Mouse (Mus musculus) frontal cortex, postnatal 14 days (tissue): ENCODE results near the gene Ankrd45.
A peak's percentile ranks its signal among the peaks of the same experiment; 100 is the strongest.
"Not testable (repeated sequence)": the region's sequence is repeated elsewhere in the genome, so short reads cannot be mapped to it uniquely, and the experiment has no call there.

Experiments used
- DNase-seq, 2 experiments: peaks; one replicate each; pipeline ENCODE4 v3.0.0; 2022; ENCODE audit warnings: low spot score in 2 of 2

Gene Ankrd45

DNA sequence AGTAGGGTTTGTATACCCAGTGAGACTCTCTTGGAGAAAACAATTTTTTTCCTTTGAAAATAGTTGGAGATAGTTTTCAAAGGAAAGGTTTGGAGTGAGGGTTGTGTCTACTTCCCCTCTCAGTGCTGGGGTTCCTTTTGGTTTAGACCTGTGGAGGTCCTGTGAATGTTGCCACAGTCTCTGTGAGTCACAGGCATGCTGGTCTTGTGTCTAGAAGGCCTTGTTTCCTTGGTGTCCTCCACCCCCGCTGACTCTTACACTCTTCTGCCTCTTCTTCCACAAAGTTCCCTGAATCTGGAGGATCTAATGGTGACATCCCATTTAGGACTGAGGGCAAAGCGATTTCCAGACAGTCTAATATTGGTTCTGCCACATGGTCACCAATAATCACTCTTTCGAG lies 42.9 kb downstream of the Ankrd45 start:
- no peak for DNase-seq

DNA sequence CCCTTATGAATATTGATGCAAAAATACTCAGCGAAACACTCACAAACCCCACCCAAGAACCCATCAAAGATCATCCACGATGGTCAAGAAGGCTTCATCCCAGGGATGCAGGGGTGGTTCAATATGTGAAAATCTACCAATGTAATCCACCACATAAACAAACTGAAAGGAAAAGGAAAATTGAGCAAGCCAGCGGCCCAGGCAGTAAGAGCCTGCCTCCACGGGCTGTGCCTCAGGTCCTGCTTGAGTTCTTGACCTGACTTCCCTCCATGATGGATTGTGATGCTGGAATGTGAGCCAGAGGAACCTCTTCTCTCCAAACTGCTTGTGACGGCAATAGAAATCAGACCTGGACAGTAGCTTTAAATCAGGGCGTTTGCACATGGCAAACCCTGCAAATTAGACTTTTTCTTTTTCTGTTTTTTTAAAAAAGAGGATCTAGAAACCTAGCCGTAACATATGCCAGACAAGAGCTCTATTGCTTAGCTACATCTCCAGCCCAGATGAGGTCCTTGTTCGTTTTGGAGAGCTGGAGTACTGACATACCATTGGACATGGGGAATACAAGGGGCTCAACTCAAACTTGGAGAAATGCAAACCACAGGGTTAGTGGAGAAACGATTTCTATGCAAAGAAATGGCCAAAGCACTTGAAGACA lies 47.9 kb downstream of the Ankrd45 start:
- no peak for DNase-seq

DNA sequence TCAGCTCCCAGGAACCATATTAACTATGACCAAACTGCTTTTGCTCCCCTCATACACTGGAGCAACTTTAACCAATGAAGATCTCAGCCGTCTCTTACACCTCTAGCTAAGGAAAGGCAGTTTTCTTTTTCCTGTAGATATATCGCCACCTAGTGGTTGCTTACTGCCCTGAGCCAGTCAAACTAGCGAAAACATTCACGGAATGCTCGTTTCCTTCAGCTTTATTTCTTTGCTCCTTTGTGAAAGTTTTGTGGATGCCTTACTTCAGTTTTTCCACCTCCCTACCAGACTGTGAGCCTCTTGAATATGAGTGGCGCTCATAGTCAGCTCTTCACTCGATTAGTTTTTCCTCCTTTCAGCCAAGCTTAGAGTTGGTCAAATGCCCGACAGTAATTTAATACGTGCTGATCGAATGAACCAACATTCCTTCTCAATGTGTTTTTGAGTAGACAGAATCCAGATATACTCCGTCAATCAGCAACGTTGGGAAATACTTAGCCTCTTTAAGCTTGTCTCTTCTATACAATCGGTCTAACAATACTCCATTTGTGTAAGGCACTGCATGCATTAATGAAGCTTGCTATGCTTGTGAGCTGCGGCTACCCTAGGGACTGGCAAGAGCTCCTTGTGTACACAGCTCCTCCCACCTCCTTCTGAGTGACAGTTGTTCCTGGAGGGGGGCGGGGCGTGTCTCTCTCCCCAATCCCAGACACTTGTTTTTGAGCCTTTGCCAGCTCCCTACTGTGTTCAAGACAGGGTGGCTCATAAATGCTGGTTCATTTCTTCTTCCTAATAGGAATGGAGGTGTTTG lies 53.3 kb downstream of the Ankrd45 start:
- DNase-seq: peak; percentile 62 to 69

DNA sequence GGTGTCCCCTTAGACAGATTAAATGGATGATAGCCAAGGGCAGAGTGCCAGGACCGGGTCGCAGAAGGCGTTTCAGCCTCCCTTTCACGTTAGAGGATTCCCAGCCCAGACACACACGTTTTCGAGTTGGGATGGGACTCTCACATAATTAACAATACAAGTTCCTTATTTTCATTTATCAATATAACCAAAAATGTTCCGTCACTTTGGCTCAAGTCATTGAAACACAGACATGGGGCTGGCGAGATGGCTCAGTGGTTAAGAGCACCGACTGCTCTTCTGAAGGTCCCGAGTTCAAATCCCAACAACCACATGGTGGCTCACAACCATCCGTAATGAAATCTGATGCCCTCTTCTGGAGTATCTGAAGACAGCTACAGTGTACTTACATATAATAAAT lies 53.9 kb downstream of the Ankrd45 start:
- DNase-seq: not testable (repeated sequence)

GRCm38 (mm10) chr1:161199856-161200255 lies 57.4 kb downstream of the Ankrd45 start:
- DNase-seq: no peak

- DNase-seq: no peak
These were observed 72.0 kb downstream of the Ankrd45 start for GRCm38 (mm10) chr1:161214465-161214864.

GRCm38 (mm10) chr1:161219816-161220215 lies 77.3 kb downstream of the Ankrd45 start:
- DNase-seq: no peak
